Mouse (Mus musculus) neural tube, embryonic 14.5 days (tissue): ENCODE measurements around the gene Gm7579. TPM values are rescaled to one million over a fixed set of nuclear protein-coding genes. Genes with fewer than 3 reads are reported as not detected.
"Not testable (repeated sequence)": the region's sequence is repeated elsewhere in the genome, so short reads cannot be mapped to it uniquely, and the experiment has no call there.

Source experiments
- ATAC-seq: fragments of 200-750 bp; cut with Nextera tagmentation; 2 replicates; pipeline ENCODE4 v1.8.0; 2017; ENCODE audit warnings: low read depth, mild to moderate bottlenecking, moderate TSS enrichment, moderate library complexity
- H3K27ac ChIP-seq: fragments of 300-500 bp; sonication (generic); 2 replicates; pipeline ENCODE4 v1.5.1; 2014; ENCODE audit warnings: low read depth, mild to moderate bottlenecking, control low read depth, low read length, moderate library complexity, mixed read lengths
- H3K27me3 ChIP-seq: fragments of 300-500 bp; sonication (generic); 2 replicates; pipeline ENCODE4 v1.6.1; 2014; ENCODE audit warnings: low read length; ENCODE audit not compliant: control insufficient read depth, insufficient read depth
- H3K36me3 ChIP-seq: fragments of 300-500 bp; sonication (generic); 2 replicates; pipeline ENCODE4 v1.6.1; 2014; ENCODE audit warnings: low read length, mixed read lengths; ENCODE audit not compliant: control insufficient read depth, insufficient read depth
- H3K4me1 ChIP-seq: fragments of 300-500 bp; sonication (generic); 2 replicates; pipeline ENCODE4 v1.6.1; 2014; ENCODE audit warnings: low read length; ENCODE audit not compliant: control insufficient read depth, insufficient read depth
- H3K4me2 ChIP-seq: fragments of 300-500 bp; sonication (generic); 2 replicates; pipeline ENCODE4 v1.6.1; 2014; ENCODE audit warnings: mild to moderate bottlenecking, low read depth, low read length, control low read depth
- H3K4me3 ChIP-seq: fragments of 300-500 bp; sonication (generic); 2 replicates; pipeline ENCODE4 v1.5.1; 2014; ENCODE audit warnings: low read depth, low read length, control low read depth, mixed read lengths
- H3K9ac ChIP-seq: fragments of 300-500 bp; sonication (generic); replicated peaks from 2 replicates; pipeline ENCODE4 v1.6.1; 2014; ENCODE audit warnings: low read depth, mild to moderate bottlenecking, control low read depth, low read length, mixed read lengths
- H3K9me3 ChIP-seq: fragments of 300-500 bp; sonication (generic); 2 replicates; pipeline ENCODE4 v1.6.1; 2016; ENCODE audit warnings: low read length; ENCODE audit not compliant: control insufficient read depth
- WGBS: fragments of 180-500 bp; shearing (Covaris S2); extraction: QIAGEN DNeasy Blood & Tissue Kit; methylation state at CpG from one replicate; pipeline ENCODE4 v1.1.7; 2014; 5-methylcytosine and 5-hydroxymethylcytosine counted together
- polyA plus RNA-seq: library from polyadenylated mRNA; unstranded; fragments of >200 nt; fragmentation: Nextera tagmentation; extraction: Ambion mirVana; gene quantifications from 2 replicates; pipeline ENCODE4 v1.2.1, GENCODE M21; 2014

The Gm7579 gene
- polyA plus RNA-seq, result not detected in 2 replicates

- H3K36me3 ChIP-seq, result no peaks in the 10 kb centered on the region
- H3K9ac ChIP-seq, result no peak within 1 kb of the TSS
- 79% methylated on average over 1 of the region's 1 CpGs for WGBS
- no peak for ATAC-seq
- no peak within 1 kb of the TSS for H3K27ac ChIP-seq
- H3K27me3 ChIP-seq, result no peaks in the 10 kb centered on the region
- H3K4me2 ChIP-seq, result no peak within 1 kb of the TSS
- no peaks in the 10 kb centered on the region for H3K9me3 ChIP-seq
- no peaks in the 10 kb centered on the region for H3K4me1 ChIP-seq
- H3K4me3 ChIP-seq, result no peak within 1 kb of the TSS
These were observed at the start of gene Gm7579 for GRCm38 (mm10) chr7:142211559-142211958. Gene Gm7579 (plus strand): TSS chr7:142211859.

- H3K4me2 ChIP-seq, H3K9ac ChIP-seq, H3K27me3 ChIP-seq, H3K27ac ChIP-seq, H3K36me3 ChIP-seq, ATAC-seq, H3K9me3 ChIP-seq, H3K4me1 ChIP-seq, H3K4me3 ChIP-seq: not testable (repeated sequence)
These were observed 46.0 kb upstream of the Gm7579 start, which contains the start of gene Gm4553 for GRCm38 (mm10) chr7:142165639-142166038. Gene Gm4553 (minus strand): TSS chr7:142165739.

GRCm38 (mm10) chr7:142169836-142170235, 41.8 kb upstream of the Gm7579 start:
- no peak for ATAC-seq
- Histone ChIP-seq H3K9ac (no peak overlapping the region), H3K27me3 (no peaks in the 10 kb centered on the region), H3K36me3 (no peaks in the 10 kb centered on the region), H3K9me3 (no peaks in the 10 kb centered on the region), H3K4me3 (no peak overlapping the region), H3K4me2 (no peak overlapping the region), H3K4me1 (no peaks in the 10 kb centered on the region), H3K27ac (no peak overlapping the region)
- WGBS, result 53% methylated on average over 3 of the region's 3 CpGs

GRCm38 (mm10) chr7:142175905-142176304, 35.8 kb upstream of the Gm7579 start, which contains the start of gene Krtap5-2:
Gene Krtap5-2 (minus strand): TSS chr7:142176005.
- H3K27me3 ChIP-seq, H3K36me3 ChIP-seq, H3K9ac ChIP-seq, H3K27ac ChIP-seq, H3K4me2 ChIP-seq, H3K4me1 ChIP-seq, ATAC-seq, H3K4me3 ChIP-seq, H3K9me3 ChIP-seq: not testable (repeated sequence)

GRCm38 (mm10) chr7:142178685-142179084, 33.0 kb upstream of the Gm7579 start:
- 77% methylated on average over 1 of the region's 1 CpGs for WGBS
- H3K9me3 ChIP-seq, result no peaks in the 10 kb centered on the region

GRCm38 (mm10) chr7:142181021-142181420, 30.6 kb upstream of the Gm7579 start:
- Histone ChIP-seq H3K36me3 (no peaks in the 10 kb centered on the region), H3K27ac (no peak overlapping the region), H3K9ac (no peak overlapping the region), H3K9me3 (no peaks in the 10 kb centered on the region), H3K4me3 (no peak overlapping the region), H3K4me1 (no peaks in the 10 kb centered on the region), H3K4me2 (no peak overlapping the region), H3K27me3 (no peaks in the 10 kb centered on the region)
- no peak for ATAC-seq
- WGBS, result 67% methylated on average over 1 of the region's 1 CpGs

More at GRCm38 (mm10) chr7:142178685-142179084, 33.0 kb upstream of the Gm7579 start:
- Histone ChIP-seq H3K27ac (no peak overlapping the region), H3K4me1 (no peaks in the 10 kb centered on the region), H3K4me2 (no peak overlapping the region), H3K36me3 (no peaks in the 10 kb centered on the region), H3K9ac (no peak overlapping the region), H3K4me3 (no peak overlapping the region), H3K27me3 (no peaks in the 10 kb centered on the region)
- no peak for ATAC-seq

GRCm38 (mm10) chr7:142188156-142188555, 23.5 kb upstream of the Gm7579 start:
- no peaks in the 10 kb centered on the region for H3K27me3 ChIP-seq
- no peaks in the 10 kb centered on the region for H3K36me3 ChIP-seq
- ATAC-seq, result no peak
- no peak overlapping the region for H3K27ac ChIP-seq
- no peaks in the 10 kb centered on the region for H3K4me1 ChIP-seq
- H3K4me3 ChIP-seq, result no peak overlapping the region
- no peak overlapping the region for H3K4me2 ChIP-seq
- H3K9ac ChIP-seq, result no peak overlapping the region
- WGBS, result 75% methylated on average over 2 of the region's 2 CpGs
- no peaks in the 10 kb centered on the region for H3K9me3 ChIP-seq

- H3K4me2 ChIP-seq, result no peak within 1 kb of the TSS
- no peak for ATAC-seq
- no peak within 1 kb of the TSS for H3K4me3 ChIP-seq
- H3K27me3 ChIP-seq, result no peaks in the 10 kb centered on the region
- WGBS, result 48% methylated on average over 2 of the region's 2 CpGs
- no peaks in the 10 kb centered on the region for H3K36me3 ChIP-seq
- no peak within 1 kb of the TSS for H3K9ac ChIP-seq
- H3K27ac ChIP-seq, result no peak within 1 kb of the TSS
- H3K4me1 ChIP-seq, result no peaks in the 10 kb centered on the region
- H3K9me3 ChIP-seq, result no peaks in the 10 kb centered on the region
These were observed 21.4 kb upstream of the Gm7579 start, which contains the start of gene Gm10153 for GRCm38 (mm10) chr7:142190289-142190688. Gene Gm10153 (minus strand): TSS chr7:142190389.

- Histone ChIP-seq H3K9ac (no peak overlapping the region), H3K27ac (no peak overlapping the region), H3K27me3 (no peaks in the 10 kb centered on the region), H3K9me3 (no peaks in the 10 kb centered on the region), H3K4me1 (no peaks in the 10 kb centered on the region), H3K4me2 (no peak overlapping the region), H3K36me3 (no peaks in the 10 kb centered on the region), H3K4me3 (no peak overlapping the region)
- WGBS, result 82% methylated on average over 2 of the region's 2 CpGs
- no peak for ATAC-seq
These were observed 12.9 kb upstream of the Gm7579 start for GRCm38 (mm10) chr7:142198748-142199147.
